Mouse (Mus musculus) heart, embryonic 12.5 days (tissue): ENCODE results near the gene Nek9. TPM values are rescaled to one million over a fixed set of nuclear protein-coding genes. Genes with fewer than 3 reads are reported as not detected.
A peak's percentile ranks its signal among the peaks of the same experiment; 100 is the strongest.

ENCODE experiments used
- ATAC-seq: fragments of 200-750 bp; cut with Nextera tagmentation; 2 replicates; pipeline ENCODE4 v1.8.0; 2017; ENCODE audit warnings: moderate TSS enrichment, moderate library complexity; ENCODE audit not compliant: insufficient number of reproducible peaks, low FRiP score
- H3K27ac ChIP-seq: fragments of 300-500 bp; sonication (generic); 2 replicates; pipeline ENCODE4 v1.5.1; 2016; ENCODE audit warnings: mild to moderate bottlenecking, moderate library complexity; ENCODE audit not compliant: poor library complexity, severe bottlenecking
- H3K27me3 ChIP-seq: fragments of 300-500 bp; sonication (generic); replicated peaks from 2 replicates; pipeline ENCODE4 v1.6.1; 2016; ENCODE audit warnings: mild to moderate bottlenecking, moderate library complexity
- H3K36me3 ChIP-seq: fragments of 300-500 bp; sonication (generic); 2 replicates; pipeline ENCODE4 v1.6.1; 2016; ENCODE audit warnings: mild to moderate bottlenecking, moderate library complexity
- H3K4me1 ChIP-seq: fragments of 300-500 bp; sonication (generic); replicated peaks from 2 replicates; pipeline ENCODE4 v1.6.1; 2016; ENCODE audit warnings: mild to moderate bottlenecking
- H3K4me2 ChIP-seq: fragments of 300-500 bp; sonication (generic); 2 replicates; pipeline ENCODE4 v1.6.1; 2016; ENCODE audit warnings: mild to moderate bottlenecking, moderate library complexity
- H3K4me3 ChIP-seq: fragments of 300-500 bp; sonication (generic); 2 replicates; pipeline ENCODE4 v1.5.1; 2016; ENCODE audit warnings: mild to moderate bottlenecking
- H3K9ac ChIP-seq: fragments of 300-500 bp; sonication (generic); 2 replicates; pipeline ENCODE4 v1.6.1; 2016; ENCODE audit warnings: mild to moderate bottlenecking, moderate library complexity
- H3K9me3 ChIP-seq: fragments of 300-500 bp; sonication (generic); replicated peaks from 2 replicates; pipeline ENCODE4 v1.6.1; 2016; ENCODE audit warnings: mild to moderate bottlenecking, moderate library complexity
- WGBS: fragments of 180-500 bp; shearing (Covaris S2); methylation state at CpG from one replicate; pipeline ENCODE4 v1.1.7; 2016; 5-methylcytosine and 5-hydroxymethylcytosine counted together
- polyA plus RNA-seq: library from polyadenylated mRNA; unstranded; fragments of >200 nt; fragmentation: Nextera tagmentation; extraction: Ambion mirVana; gene quantifications from 2 replicates; pipeline ENCODE4 v1.2.1, GENCODE M21; 2016

Gene Nek9
- polyA plus RNA-seq, 1 experiment from 2014 or later: 33.8 TPM

DNA sequence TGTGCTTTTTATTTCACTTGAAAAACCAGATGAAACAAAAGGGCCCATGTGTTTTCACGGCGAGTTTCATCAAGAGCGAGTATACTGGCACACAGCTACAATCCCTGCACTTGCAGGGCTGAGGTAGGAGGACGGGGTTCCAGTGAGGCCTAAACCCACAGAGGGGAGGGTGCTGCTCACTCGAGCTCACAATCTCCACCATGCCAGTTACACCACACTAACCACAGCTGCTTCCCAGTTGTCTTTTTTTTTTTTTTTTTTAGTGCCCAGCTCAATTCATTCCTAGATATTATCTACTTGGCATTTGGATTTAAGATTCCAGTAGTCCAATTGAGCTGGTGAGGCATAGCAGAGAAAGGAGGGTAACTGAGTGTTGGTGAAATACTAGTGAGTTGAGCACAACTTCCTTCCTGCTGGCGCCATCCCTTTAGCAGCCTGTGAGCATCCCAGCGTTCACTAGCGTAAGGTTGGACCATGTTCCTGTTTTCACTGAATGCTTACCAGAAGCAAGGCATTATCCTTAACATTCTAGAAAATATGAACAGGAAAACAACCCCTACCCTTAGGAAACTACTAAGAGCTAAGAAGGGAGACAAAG, 33.0 kb upstream of the Nek9 start:
- Histone ChIP-seq H3K27ac (no peak overlapping the region), H3K4me1 (peaks cover 37% of the 10 kb centered on the region), H3K36me3 (no peaks in the 10 kb centered on the region), H3K9ac (no peak overlapping the region), H3K4me2 (0 out of 2 replicates have a peak overlapping the region, but pooled peaks have one; percentile 81), H3K9me3 (no peaks in the 10 kb centered on the region), H3K4me3 (no peak overlapping the region), H3K27me3 (no peaks in the 10 kb centered on the region)
- WGBS: 74% methylated on average over 8 of the region's 8 CpGs
- no peak for ATAC-seq

DNA sequence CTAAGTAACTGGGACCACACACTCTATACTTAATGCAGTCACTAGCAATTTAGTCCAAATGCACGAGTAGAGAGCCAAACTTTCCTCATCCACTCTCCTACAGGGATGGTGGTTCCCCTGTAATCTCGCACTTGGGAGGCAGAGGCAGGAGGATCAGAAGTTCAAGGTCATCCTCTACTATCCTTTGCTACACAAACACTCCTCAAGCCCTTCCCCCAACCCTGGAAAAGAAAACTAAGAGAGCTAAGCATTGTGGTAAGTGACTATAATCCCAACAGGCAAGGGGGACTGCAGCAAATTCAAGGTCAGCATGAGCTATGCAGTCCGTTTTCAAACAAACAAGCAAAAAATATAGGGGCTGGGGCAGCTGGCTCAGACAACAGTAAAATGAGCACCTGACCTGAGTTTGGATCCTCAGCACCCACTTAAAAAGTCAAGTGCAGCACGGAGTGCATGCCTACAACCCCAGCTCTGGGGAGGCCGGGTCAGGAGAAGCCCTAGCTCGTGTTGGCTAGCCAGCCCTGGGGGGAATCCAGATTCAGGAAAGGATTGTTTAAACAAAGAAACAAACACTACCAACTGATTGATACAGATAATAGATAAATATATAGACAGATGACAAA, 29.4 kb upstream of the Nek9 start:
- no peak overlapping the region for H3K9ac ChIP-seq
- H3K27me3 ChIP-seq: no peaks in the 10 kb centered on the region
- H3K9me3 ChIP-seq: no peaks in the 10 kb centered on the region
- no peak for ATAC-seq
- H3K36me3 ChIP-seq: 0 out of 2 replicates have a peak, but pooled peaks cover under 1% of the 10 kb centered on the region
- H3K4me2 ChIP-seq: no peak overlapping the region
- H3K4me3 ChIP-seq: no peak overlapping the region
- peaks cover 53% of the 10 kb centered on the region for H3K4me1 ChIP-seq
- 63% methylated on average over 6 of the region's 6 CpGs for WGBS
- 0 out of 2 replicates have a peak overlapping the region, but pooled peaks have one; percentile 8 for H3K27ac ChIP-seq

DNA sequence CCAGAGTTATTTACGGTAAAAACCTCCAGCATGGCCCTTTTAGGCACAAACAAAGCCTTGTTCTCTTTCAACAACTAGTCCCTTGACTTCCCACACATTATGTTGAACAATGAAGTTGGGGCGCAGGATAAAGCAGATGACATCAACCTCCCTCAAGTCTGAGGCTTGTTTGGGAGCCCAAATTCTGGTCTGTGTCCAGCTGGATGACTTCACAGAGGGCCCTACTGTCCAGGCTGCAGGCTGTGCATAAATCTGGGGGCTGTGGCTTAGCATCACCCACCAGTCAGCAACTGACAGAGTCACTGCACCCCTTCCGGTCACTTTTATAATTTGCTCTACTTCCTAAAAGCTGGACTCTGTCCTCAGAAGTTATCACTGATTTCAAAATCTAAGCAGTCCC, 27.1 kb upstream of the Nek9 start:
- H3K9ac ChIP-seq: no peak overlapping the region
- H3K27ac ChIP-seq: no peak overlapping the region
- peaks cover 8% of the 10 kb centered on the region; the same call in 1 of the 2 replicates for H3K36me3 ChIP-seq
- H3K27me3 ChIP-seq: no peaks in the 10 kb centered on the region
- H3K4me3 ChIP-seq: no peak overlapping the region
- WGBS: 75% methylated on average over 3 of the region's 3 CpGs
- peaks cover 41% of the 10 kb centered on the region for H3K4me1 ChIP-seq
- no peaks in the 10 kb centered on the region for H3K9me3 ChIP-seq
- H3K4me2 ChIP-seq: no peak overlapping the region
- no peak for ATAC-seq

DNA sequence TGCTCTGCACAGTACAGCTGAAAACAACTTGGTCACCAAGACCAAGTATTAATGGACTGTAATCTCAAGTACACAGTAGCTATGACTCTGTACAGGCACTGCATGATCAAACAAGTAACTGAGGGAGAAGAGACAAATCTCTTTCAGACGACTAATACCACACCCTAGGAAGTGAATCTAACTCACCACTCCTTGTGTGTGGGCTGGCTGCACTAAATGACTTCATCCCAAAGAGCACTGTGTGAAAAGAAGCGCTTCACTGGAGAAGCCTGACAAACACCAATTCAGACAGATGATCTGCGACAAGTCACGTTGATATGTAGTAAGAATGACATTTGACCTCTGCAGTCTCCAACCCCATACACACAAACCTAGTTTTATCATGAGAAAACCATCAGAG, 23.3 kb upstream of the Nek9 start:
- no peak overlapping the region for H3K9ac ChIP-seq
- no peak for ATAC-seq
- H3K4me3 ChIP-seq: no peak overlapping the region
- H3K4me2 ChIP-seq: no peak overlapping the region
- H3K36me3 ChIP-seq: peaks cover 11% of the 10 kb centered on the region; the same call in 1 of the 2 replicates
- peaks cover 17% of the 10 kb centered on the region for H3K4me1 ChIP-seq
- no peak overlapping the region for H3K27ac ChIP-seq
- 75% methylated on average over 4 of the region's 4 CpGs for WGBS
- no peaks in the 10 kb centered on the region for H3K9me3 ChIP-seq
- H3K27me3 ChIP-seq: no peaks in the 10 kb centered on the region

DNA sequence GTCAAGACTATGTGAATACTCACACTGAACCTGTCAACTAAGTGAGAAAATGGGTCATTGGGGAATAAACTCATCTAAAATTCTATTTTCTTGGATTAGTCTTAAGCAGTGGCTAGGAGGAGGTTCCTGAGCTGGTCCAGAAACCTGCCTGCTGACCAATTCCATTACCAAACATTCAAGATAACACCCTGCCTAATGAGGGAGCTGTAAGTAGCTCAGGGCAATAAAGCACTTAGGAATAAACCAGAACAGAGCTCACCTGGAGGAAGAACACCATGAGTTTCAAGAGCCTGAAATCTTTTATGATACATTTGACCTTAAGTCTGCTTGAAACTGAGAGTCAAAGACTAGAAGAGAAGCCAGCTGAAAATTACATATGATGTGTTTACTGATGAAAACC, 22.4 kb upstream of the Nek9 start:
- no peak for ATAC-seq
- peaks cover 11% of the 10 kb centered on the region; the same call in 1 of the 2 replicates for H3K36me3 ChIP-seq
- H3K9ac ChIP-seq: no peak overlapping the region
- H3K27ac ChIP-seq: no peak overlapping the region
- H3K4me2 ChIP-seq: no peak overlapping the region
- H3K9me3 ChIP-seq: no peaks in the 10 kb centered on the region
- no peak overlapping the region for H3K4me3 ChIP-seq
- no peaks in the 10 kb centered on the region for H3K27me3 ChIP-seq
- H3K4me1 ChIP-seq: peaks cover 13% of the 10 kb centered on the region

DNA sequence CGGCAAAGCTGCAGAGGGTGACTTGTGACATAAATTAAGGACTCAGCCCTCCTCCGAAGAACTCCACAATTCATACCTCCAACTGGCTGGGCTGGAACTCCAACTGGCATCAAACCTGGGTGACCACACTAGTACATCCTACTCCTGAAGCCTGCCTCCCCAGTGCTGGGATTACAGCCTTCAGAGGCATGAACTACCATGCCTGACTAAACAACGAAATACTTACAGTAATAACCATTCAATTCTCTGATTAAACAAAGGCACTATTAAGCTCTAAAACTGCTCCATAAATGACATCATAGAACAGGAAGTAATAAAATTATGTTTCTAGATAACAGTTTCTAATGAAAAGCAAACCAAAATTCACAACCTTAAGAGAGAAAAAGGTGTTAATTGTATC, 22.0 kb upstream of the Nek9 start:
- Histone ChIP-seq H3K9ac (no peak overlapping the region), H3K4me2 (no peak overlapping the region), H3K4me1 (peaks cover 9% of the 10 kb centered on the region), H3K9me3 (no peaks in the 10 kb centered on the region), H3K27me3 (no peaks in the 10 kb centered on the region), H3K36me3 (peaks cover 11% of the 10 kb centered on the region; the same call in 1 of the 2 replicates), H3K4me3 (no peak overlapping the region), H3K27ac (no peak overlapping the region)
- WGBS: 86% methylated on average over 3 of the region's 3 CpGs
- no peak for ATAC-seq

DNA sequence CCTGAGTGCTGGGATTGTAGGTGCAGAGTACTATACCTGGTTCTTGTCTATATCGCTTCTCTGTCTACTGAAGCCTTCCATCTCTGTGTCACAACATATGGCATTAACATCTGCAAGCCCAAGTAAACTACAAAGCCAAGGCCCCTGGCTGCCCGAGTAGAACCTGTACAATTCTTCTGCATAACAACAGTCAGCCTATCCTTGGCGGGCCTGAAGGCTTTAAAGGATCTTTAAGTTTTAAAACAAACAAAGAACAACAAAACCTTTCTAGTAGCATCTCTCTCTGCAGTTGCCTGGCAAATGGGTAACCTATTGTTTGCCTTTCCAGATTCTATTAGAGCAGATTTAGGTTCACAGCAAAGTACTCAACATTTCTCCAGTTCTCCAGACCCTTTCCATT, 14.9 kb upstream of the Nek9 start:
- Histone ChIP-seq H3K9ac (no peak overlapping the region), H3K4me2 (no peak overlapping the region), H3K4me1 (peaks cover 10% of the 10 kb centered on the region), H3K4me3 (no peak overlapping the region), H3K36me3 (peaks cover 24% of the 10 kb centered on the region), H3K9me3 (no peaks in the 10 kb centered on the region), H3K27me3 (no peaks in the 10 kb centered on the region), H3K27ac (no peak overlapping the region)
- ATAC-seq: no peak
- WGBS: 93% methylated on average over 3 of the region's 3 CpGs

DNA sequence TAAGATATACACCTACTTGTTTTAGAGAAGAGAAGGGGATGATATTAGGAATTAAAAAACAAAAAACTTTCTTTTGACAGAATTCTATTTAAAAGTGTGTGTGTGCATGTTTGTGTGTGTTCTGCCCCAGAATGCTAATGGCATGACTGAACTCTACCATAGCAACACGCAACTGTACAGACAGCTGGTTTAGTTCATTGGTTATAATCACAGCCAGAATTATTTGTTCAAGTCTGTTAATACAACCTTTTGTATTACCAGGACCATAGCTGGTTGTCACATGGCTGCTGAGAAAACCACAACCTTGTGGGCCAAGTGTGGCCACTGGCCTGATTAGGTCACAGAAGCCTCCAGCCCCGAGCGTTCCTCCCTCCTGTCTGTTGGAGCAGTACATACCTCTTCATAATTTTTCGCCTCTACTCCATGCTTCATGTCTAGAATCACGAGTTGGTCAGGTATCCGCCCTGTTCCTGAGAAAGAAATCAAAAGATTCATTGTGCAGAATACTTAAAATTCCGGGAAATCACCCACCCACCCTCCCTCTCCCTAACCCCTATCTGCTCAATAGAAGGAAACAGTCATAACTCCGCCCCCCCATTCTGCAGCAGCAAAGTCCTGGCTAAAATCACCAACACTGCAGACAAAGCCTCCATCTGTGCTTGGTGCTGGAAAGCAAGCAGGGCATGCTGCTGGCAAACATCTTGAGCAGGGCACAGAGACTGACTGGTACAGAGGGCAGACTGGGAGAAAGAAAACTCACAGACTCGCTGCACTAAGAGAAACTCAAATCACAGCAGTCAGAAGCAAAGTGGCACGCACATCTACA, 11.5 kb upstream of the Nek9 start:
- H3K4me3 ChIP-seq: no peak overlapping the region
- WGBS: 63% methylated on average over 10 of the region's 10 CpGs
- peaks cover 34% of the 10 kb centered on the region for H3K36me3 ChIP-seq
- peak overlapping the region; percentile 78 for H3K27ac ChIP-seq
- no peaks in the 10 kb centered on the region for H3K9me3 ChIP-seq
- H3K4me1 ChIP-seq: peaks cover 21% of the 10 kb centered on the region
- peak overlapping the region; percentile 25; the same call in 1 of the 2 replicates for H3K4me2 ChIP-seq
- ATAC-seq: peak; percentile 65; the same call in 1 of the 2 replicates
- no peaks in the 10 kb centered on the region for H3K27me3 ChIP-seq
- H3K9ac ChIP-seq: no peak overlapping the region

DNA sequence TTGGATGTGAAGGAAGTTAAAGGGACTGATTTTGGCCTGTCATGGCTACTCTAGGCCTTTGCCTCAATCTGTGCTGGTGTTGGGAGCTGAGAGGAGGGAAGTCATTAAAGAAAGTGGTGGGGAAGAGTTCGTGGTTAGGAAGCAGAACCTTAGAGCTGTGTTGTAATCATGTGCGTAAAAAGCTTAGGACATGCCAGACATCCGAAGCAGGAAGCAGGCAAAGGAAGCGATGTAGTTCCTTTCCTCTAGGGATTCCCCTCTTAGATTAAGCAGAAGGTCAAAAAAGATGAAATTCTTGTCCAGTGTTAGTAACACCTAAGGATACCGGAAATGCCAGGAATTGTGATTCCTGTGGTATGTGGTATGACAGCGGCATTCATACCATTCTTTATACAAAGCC, 9.2 kb upstream of the Nek9 start:
- H3K27me3 ChIP-seq: no peaks in the 10 kb centered on the region
- ATAC-seq: no peak
- H3K36me3 ChIP-seq: peaks cover 34% of the 10 kb centered on the region
- no peaks in the 10 kb centered on the region for H3K9me3 ChIP-seq
- no peak overlapping the region for H3K4me2 ChIP-seq
- peaks cover 25% of the 10 kb centered on the region for H3K4me1 ChIP-seq
- no peak overlapping the region for H3K4me3 ChIP-seq
- no peak overlapping the region for H3K27ac ChIP-seq
- WGBS: 64% methylated on average over 6 of the region's 6 CpGs
- H3K9ac ChIP-seq: no peak overlapping the region

DNA sequence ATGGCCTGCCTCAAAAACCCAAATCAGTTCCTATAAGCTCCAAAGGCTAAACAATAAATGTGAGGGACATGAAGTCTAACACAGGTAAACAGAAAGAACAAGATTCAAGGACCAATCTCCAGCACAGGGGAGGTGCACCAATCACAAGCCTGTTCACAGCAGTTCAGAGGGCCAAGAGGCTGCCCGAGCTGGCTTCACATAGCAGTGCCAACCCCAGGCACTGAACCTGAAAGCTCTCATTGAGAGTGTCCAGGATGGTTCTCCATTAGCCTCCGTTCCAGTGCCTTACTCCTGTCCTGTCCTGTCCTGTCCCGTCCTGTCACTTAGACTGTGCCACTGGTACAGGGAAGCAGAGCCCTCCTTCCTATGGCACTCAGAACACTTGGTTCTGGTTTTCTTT, 8.0 kb upstream of the Nek9 start:
- peaks cover 35% of the 10 kb centered on the region for H3K36me3 ChIP-seq
- no peak overlapping the region for H3K4me2 ChIP-seq
- H3K9ac ChIP-seq: no peak overlapping the region
- H3K27me3 ChIP-seq: no peaks in the 10 kb centered on the region
- H3K27ac ChIP-seq: no peak overlapping the region
- 76% methylated on average over 3 of the region's 3 CpGs for WGBS
- no peak overlapping the region for H3K4me3 ChIP-seq
- peaks cover 25% of the 10 kb centered on the region for H3K4me1 ChIP-seq
- no peak for ATAC-seq
- no peaks in the 10 kb centered on the region for H3K9me3 ChIP-seq

DNA sequence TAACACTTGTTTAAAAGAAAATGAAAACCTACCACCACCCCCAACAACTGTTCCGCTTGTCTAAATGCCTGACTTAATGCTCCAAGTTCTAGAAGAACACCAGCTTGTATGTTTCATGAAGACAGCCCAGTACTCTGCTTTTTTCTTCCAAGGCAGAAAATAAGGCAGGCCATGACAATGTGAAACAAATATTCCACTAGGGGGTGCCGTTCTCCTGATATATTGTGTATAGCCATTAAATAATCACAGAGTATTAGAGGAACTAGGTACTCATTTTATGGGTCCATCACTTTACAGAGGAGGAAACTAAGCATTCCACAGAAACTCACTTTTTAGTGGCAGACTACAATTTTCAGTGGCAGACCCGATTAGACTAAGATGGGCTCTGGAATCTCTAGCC, 7.2 kb upstream of the Nek9 start:
- ATAC-seq: 0 out of 2 replicates have a peak, but pooled peaks have one; percentile 19
- no peak overlapping the region for H3K9ac ChIP-seq
- H3K9me3 ChIP-seq: no peaks in the 10 kb centered on the region
- no peak overlapping the region for H3K4me3 ChIP-seq
- 51% methylated on average over 3 of the region's 3 CpGs for WGBS
- no peak overlapping the region for H3K27ac ChIP-seq
- H3K27me3 ChIP-seq: no peaks in the 10 kb centered on the region
- peaks cover 41% of the 10 kb centered on the region for H3K36me3 ChIP-seq
- H3K4me1 ChIP-seq: peaks cover 21% of the 10 kb centered on the region
- no peak overlapping the region for H3K4me2 ChIP-seq
